Mouse (Mus musculus): ENCODE measurements around the gene Rab8b.
"Not testable (repeated sequence)": the region's sequence is repeated elsewhere in the genome, so short reads cannot be mapped to it uniquely, and the experiment has no call there.

The Rab8b gene

DNA sequence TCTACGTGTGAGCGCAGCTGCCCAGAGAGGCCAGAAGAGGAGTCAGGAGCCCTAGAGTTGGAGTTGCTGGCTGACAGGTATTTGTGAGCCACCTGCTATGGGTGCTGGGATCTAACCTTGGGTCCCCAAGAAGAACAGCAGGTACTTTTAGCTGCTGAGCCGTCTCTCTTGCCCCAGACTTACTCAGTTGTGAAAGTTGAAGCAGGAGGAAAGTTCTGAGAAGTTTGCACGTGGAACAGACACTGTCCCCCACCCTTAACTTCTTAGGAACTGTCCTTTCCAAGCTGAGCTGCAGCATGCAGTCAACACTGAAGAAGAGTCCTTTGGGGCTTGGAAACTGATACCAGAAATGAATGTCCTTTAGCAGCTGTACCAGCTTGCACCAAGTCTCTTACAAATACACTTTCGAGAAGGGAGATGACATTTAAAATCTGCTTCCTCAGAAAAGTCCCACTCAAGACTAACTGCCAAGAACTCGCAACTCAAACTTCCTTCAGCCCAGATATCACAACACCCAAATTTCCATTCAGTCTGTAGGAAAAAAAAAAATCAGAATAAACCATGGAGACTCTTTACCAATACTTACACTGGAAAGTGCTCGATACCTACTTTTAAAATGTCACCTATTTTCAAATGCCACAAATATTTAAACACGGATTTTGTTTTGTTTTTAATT is 2.1 kb downstream of the Rab8b start:
- in situ Hi-C loops (cut with MboI, MseI), result no loop called here

DNA sequence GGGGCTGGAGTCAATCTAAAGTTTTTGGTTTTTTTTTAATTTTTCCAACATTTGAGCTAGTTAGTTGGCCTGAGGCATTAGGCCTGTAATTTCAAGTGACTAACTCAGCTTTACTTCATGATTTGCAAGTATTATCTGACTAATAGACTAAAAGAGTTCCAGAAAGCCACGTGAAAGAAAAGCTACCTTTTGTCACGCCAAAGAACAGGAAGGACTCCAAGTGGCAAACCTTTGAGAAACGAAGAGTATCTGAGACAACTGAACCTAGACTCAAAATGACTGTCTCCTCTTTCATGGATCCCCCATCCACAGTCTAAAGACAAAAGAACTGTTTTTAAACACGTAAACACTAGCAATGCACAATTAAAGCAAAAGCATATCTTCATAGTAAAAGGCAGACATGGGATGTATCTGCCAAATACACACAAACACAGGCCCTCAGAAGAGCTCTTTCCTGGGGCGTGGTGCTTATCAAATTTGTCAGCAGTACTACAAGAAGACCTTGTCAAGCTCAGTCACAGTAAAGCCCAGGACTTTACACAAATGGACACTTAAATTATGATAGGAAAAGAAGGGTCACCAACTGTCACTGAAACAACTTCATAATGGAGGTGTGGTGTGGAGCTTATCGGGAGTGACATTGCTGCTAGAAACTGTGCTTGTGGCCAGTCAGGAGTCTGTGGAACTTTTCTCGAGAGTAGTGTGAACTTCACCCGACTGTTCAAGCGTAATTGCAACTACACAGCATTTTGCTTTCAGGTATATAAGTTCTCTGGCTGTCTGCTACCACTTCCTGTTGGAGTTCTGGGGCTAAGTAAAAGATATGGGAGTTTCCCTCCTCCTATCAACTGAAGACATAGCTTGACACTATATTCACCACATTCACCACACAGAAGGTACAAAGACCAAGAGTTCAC is 3.4 kb downstream of the Rab8b start:
- in situ Hi-C loops (cut with MboI, MseI), result no loop called here

- in situ Hi-C loops (cut with MboI, MseI), result no loop called here
Observed at GRCm38 (mm10) chr9:66915401-66915800, 4.1 kb downstream of the Rab8b start.

DNA sequence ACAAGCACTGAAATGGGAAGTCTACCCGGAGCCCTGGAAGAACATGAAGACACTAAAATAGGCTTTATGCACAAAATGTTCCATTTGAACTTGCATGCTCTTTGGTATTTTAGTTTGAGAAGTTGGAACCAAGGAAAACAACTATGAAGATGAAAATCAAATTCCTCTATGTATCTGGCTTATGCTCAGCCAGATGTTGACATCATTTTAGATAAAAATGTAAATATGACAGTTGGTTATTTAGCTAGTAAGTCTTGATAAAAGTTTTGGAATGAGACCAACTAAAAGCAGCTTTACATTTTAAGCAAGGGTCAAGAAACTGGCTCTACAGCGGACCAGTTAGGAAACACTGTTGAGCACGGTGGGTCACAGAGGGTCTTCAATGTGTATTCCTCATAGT is 4.9 kb downstream of the Rab8b start:
- in situ Hi-C loops (cut with MboI, MseI), result no loop called here

DNA sequence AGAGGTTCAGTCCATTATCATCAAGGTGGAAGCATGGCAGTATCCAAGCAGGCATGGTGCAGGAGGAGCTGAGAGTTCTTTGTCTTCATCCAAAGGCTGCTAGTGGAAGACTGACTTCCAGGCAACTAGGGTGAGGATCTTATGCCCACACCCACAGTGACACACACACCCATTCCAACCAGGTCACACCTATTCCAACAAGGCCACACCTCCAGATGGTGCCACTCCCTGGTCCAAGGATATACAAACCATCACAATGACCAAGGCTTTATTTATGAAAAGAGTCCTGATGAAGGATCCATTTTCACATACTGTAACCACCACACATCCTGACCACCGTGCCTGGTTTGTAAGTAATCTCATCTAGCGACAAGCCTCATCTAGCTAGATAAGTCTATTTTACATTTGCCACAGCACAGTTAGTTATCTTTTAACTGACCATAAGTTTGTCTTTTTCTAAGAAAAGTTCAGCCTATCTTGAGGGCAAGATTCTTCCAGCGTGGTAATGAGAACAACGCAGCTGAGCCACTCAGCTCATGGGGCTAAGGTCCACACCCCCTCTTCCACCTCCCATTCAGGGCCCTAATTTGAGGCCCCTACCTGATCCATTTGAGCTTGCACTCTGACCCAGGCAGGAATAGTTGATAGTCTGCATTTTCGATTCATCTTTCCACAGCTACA is 6.1 kb downstream of the Rab8b start:
- in situ Hi-C loops (cut with MboI, MseI), result not testable (repeated sequence)

DNA sequence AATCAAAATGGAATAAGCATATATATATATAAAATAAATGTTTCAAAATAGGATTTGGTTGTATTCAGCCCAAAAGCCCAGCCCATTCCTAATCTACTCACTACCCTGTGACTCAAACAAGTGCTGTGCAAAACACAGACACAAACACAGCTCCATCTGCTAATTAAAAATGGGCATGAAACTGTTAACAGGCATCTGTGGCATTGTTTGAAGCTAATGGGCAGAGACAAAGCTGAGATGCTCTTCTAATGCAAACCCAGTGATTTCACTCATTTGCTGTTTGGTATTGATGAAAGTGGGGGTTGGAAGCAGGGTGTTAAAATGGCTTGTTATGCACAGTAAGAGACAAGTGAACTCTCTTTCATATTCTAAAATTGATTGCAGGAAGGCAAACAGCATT is 7.2 kb downstream of the Rab8b start:
- in situ Hi-C loops (cut with MboI, MseI), result no loop called here

- in situ Hi-C loops (cut with MboI, MseI), result no loop called here
Observed at GRCm38 (mm10) chr9:66910677-66911076, 8.8 kb downstream of the Rab8b start.

DNA sequence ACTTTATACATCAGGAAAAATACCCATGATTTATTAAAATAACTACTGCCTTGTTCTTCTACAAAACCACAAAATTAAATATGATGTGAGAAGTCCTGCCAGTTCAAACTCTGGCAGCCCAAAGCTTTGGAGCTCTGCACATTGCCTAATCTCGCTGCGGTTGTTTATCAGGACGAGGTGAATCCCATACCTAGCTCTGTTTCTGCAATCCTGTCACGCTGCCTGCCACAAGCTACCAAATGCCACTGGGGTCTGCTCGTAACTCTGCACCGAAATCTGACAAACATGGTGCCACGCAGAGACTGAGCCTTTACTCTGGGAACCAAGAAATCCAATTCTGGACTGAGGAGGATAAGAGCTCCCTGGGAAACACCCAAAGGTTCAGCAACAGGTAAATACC is 9.6 kb downstream of the Rab8b start:
- in situ Hi-C loops (cut with MboI, MseI), result no loop called here

GRCm38 (mm10) chr9:66907746-66908397 is 11.6 kb downstream of the Rab8b start:
- in situ Hi-C loops (cut with MboI, MseI), result no loop called here

- in situ Hi-C loops (cut with MboI, MseI), result no loop called here
Observed at GRCm38 (mm10) chr9:66907126-66907525, 12.4 kb downstream of the Rab8b start.

GRCm38 (mm10) chr9:66905990-66906389 is 13.5 kb downstream of the Rab8b start:
- in situ Hi-C loops (cut with MboI, MseI), result no loop called here

DNA sequence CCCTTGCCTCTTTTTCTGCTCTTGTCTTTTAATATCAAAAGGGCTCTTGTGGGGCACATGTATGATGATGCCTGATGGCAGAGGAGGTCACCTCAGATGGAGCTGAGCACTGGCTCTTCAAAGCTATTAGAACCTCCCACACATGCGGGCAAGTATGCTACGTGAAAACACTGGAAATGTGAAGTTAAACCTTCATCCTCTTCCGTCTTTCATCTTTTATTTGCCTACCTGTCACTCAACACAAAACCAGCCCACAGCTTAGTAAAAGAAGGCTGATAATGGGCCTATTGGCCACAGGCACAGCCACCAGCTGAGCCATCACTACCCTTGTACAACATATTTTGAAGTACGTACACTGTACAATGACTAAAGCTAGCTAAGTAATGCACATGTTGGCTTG is 20.0 kb downstream of the Rab8b start:
- in situ Hi-C loops (cut with MboI, MseI), result no loop called here

- in situ Hi-C loops (cut with MboI, MseI), result no loop called here
Observed at GRCm38 (mm10) chr9:66899072-66899471, 20.4 kb downstream of the Rab8b start.

DNA sequence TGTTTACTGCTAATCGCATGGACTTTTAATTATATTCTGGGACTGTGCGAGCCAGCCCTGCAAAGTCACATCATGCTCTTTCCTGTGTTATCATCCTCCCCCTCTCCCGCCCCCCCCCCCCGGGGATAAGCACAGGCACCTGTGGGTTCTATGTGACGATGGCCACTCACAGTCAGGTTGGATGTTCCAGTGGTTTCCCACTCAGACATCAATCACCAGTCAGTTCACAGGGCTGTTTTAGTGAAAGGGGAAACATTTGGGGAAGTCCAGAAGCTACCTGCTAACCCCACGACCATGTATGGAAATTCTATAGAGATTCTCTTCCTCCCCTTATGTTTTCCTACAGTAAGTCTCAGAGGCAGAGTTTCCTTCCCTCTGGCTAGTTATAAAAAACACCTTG is 21.6 kb downstream of the Rab8b start:
- in situ Hi-C loops (cut with MboI, MseI), result no loop called here

- in situ Hi-C loops (cut with MboI, MseI), result no loop called here
Observed at GRCm38 (mm10) chr9:66896951-66897350, 22.5 kb downstream of the Rab8b start.

DNA sequence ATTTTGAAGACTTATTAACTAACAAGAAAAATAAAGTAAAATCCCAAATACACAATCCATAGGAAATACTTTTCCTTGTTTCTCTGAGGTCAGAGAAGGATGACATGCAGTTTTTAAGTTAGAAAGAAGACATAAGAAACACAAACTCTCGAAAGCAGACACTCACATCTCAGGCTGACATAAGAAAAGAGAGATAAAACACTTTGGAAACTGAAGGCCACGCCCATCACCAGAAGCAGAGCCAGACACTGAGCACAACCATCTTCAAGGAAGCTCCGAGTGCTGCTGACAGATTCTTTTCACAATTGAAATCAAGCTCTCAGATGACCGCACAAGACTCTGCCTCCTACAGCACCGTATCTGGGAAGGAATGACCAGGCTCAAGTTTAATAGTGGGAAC is 23.5 kb downstream of the Rab8b start:
- in situ Hi-C loops (cut with MboI, MseI), result no loop called here

GRCm38 (mm10) chr9:66895035-66895779 is 24.3 kb downstream of the Rab8b start:
- in situ Hi-C loops (cut with MboI, MseI), result no loop called here

DNA sequence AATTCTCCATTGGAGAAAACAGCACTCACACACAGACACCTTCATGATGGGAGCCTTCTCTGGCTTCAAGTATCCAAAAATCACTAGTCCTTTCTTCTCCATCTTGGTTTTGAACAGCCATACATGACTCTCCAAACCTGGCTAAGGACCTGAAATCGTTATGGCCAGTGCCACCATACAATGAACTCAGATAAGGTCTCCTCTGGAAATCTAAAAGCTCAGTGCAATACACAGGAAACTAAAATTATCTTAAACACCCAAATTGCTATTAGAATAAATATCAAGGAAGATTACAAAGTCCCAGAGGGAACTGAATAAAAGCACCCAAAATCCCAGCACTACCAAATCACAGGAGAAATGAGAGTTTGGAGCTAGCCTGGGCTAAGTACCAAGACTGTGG is 25.1 kb downstream of the Rab8b start:
- in situ Hi-C loops (cut with MboI, MseI), result no loop called here

- in situ Hi-C loops (cut with MboI, MseI), result not testable (repeated sequence)
Observed at GRCm38 (mm10) chr9:66892456-66892855, 27.0 kb downstream of the Rab8b start.

DNA sequence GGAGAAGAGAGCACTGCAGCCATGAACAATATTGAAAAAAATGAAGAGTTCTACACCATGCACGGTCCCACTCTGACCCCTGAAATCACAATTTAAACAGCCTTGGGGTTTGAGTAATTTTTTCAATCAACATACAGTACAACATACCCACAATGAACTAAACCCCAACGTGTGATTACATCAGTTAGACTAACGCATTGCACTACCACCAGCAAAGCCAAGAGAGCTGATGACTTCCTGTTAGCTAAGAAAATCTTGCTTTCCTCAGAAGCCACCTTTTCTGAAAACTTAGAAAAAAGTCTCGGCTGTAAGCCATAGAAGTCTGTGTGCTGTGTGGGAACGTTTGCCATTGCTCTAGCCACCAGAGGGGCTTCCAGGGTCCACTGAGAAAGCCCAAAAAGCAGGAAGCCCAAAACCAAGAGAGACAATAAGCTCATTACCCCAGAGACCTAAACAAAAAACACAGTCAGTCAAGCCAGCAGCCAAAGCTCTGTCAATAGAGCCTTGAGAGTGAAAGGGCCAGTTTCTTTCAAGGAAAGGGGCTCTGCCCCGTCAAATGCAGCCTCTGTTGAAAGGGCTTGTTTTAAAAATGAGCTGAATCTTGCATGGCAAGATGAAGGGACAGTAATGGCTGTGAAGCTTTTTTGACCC is 31.4 kb downstream of the Rab8b start:
- in situ Hi-C loops (cut with MboI, MseI), result no loop called here

Data from T-helper 2 cell (primary cell).